Mouse (Mus musculus): ENCODE measurements around the gene Neu3. TPM values are rescaled to one million over a fixed set of nuclear protein-coding genes. Genes with fewer than 3 reads are reported as not detected.

Neu3 gene
- polyA plus RNA-seq, 1 experiment from 2014 or later, result 2.5 TPM

DNA sequence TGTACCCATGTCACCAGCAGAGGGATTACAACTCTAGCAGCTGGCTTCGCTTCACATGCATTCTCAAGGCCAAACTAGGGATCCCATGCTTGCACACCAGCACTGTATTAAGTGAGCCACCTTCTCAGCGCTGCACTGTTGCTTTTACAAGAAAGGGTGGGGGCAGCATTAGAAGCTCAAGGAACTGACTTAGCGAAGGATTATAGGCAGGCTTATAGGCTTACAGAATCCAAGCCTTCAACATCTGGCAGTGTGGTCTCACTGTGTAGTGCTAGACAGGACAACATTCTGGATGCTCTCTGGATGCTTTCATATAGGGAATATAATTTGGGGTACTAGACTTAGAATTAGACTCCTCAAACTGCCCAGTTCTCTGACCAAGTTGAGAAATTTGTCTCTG lies 10.0 kb upstream of the Neu3 start:
- no peak overlapping the region for H3K4me2 ChIP-seq (ENCODE audit: low read length)
- no peak overlapping the region for H3K4me3 ChIP-seq (replicated peaks; ENCODE audit: low read depth, low read length)
- H3K36me3 ChIP-seq (ENCODE audit: insufficient read depth, low read length), result peaks cover 48% of the 10 kb centered on the region
- H3K9me3 ChIP-seq (replicated peaks; ENCODE audit: low read length), result no peaks in the 10 kb centered on the region
- 94% methylated on average over 3 of the region's 3 CpGs for WGBS
- DNase-seq (ENCODE audit: low spot score), result no peak
- ATAC-seq (replicated peaks; ENCODE audit: low FRiP score, low read depth), result no peak
- no peaks in the 10 kb centered on the region for H3K4me1 ChIP-seq (replicated peaks; ENCODE audit: insufficient read depth, low read length)
- TF ChIP-seq CTCF (IDR thresholded peaks at IDR 0.05; ENCODE audit: low read depth), result no peak
- H3K9ac ChIP-seq (ENCODE audit: low read depth, low read length), result no peak overlapping the region
- no peak overlapping the region for H3K27ac ChIP-seq
- no peaks in the 10 kb centered on the region for H3K27me3 ChIP-seq (ENCODE audit: insufficient read depth, low read length)

DNA sequence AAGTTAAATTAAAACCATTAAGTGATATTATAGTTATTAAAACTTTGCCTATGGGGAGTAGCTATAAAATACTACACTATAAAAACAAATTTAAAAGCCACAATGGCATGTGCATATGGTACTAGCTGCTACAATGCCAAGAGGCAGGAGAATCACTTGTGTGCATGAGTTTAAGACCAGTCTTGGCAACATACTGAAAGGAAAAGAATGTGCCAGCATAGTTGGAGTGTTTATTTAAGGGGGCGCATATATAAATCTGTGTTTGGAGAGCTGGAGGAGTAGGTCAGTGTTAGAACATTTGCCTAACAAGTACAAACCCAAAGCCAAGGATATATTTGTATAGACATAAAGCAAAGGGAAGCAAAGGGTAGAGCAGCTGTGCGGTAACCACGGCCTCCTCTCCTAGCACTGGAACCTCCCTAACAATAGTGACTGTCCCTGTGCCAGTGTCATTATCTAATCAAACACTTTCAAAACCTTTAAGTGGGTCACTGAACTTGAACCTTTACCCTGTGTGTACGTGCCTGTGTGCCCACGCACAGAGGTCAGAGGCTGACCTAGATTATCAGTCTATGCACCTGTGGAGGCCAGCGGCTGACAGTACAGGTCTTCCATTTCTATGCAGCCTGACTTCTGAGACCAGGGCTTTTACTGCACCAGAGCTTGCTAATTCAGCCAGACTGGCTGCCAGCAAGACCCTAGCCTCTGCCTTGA lies 9.3 kb upstream of the Neu3 start:
- Histone ChIP-seq H3K9ac (ENCODE audit: low read depth, low read length) (no peak overlapping the region), H3K4me3 (replicated peaks; ENCODE audit: low read depth, low read length) (no peak overlapping the region), H3K36me3 (ENCODE audit: insufficient read depth, low read length) (peaks cover 42% of the 10 kb centered on the region), H3K27me3 (ENCODE audit: insufficient read depth, low read length) (no peaks in the 10 kb centered on the region), H3K9me3 (replicated peaks; ENCODE audit: low read length) (no peaks in the 10 kb centered on the region), H3K27ac (no peak overlapping the region), H3K4me2 (ENCODE audit: low read length) (no peak overlapping the region), H3K4me1 (replicated peaks; ENCODE audit: insufficient read depth, low read length) (no peaks in the 10 kb centered on the region)
- no peak for ATAC-seq (replicated peaks; ENCODE audit: low FRiP score, low read depth)
- DNase-seq (ENCODE audit: low spot score), result no peak
- no peak for TF ChIP-seq CTCF (IDR thresholded peaks at IDR 0.05; ENCODE audit: low read depth)
- 71% methylated on average over 6 of the region's 6 CpGs for WGBS

DNA sequence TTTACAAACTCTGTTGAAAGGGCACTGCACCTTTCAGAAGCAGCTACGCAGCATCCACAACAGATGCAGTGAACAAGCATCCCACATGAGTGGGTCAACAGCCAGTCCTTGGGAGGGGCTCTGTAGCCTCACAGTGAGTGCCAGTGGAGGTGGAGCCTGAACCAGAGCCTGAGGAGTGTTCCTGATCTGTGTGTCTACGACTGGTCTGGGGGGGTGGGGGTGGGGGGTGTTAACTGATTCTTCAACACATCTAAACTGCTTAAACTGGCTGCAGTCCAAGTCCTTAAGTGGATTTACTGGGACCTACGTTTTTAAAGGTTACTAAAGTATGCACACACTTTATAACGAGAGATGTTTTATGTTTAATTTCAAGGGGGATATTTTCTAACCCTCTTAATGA lies 8.6 kb upstream of the Neu3 start:
- H3K27me3 ChIP-seq (ENCODE audit: insufficient read depth, low read length), result no peaks in the 10 kb centered on the region
- no peak overlapping the region for H3K4me2 ChIP-seq (ENCODE audit: low read length)
- peaks cover 36% of the 10 kb centered on the region for H3K36me3 ChIP-seq (ENCODE audit: insufficient read depth, low read length)
- TF ChIP-seq CTCF (IDR thresholded peaks at IDR 0.05; ENCODE audit: low read depth), result no peak
- H3K4me3 ChIP-seq (replicated peaks; ENCODE audit: low read depth, low read length), result no peak overlapping the region
- WGBS, result 47% methylated on average over 4 of the region's 4 CpGs
- H3K27ac ChIP-seq, result no peak overlapping the region
- H3K9ac ChIP-seq (ENCODE audit: low read depth, low read length), result no peak overlapping the region
- ATAC-seq (replicated peaks; ENCODE audit: low FRiP score, low read depth) (no peak), DNase-seq (ENCODE audit: low spot score) (no peak)
- H3K9me3 ChIP-seq (replicated peaks; ENCODE audit: low read length), result no peaks in the 10 kb centered on the region
- H3K4me1 ChIP-seq (replicated peaks; ENCODE audit: insufficient read depth, low read length), result no peaks in the 10 kb centered on the region

DNA sequence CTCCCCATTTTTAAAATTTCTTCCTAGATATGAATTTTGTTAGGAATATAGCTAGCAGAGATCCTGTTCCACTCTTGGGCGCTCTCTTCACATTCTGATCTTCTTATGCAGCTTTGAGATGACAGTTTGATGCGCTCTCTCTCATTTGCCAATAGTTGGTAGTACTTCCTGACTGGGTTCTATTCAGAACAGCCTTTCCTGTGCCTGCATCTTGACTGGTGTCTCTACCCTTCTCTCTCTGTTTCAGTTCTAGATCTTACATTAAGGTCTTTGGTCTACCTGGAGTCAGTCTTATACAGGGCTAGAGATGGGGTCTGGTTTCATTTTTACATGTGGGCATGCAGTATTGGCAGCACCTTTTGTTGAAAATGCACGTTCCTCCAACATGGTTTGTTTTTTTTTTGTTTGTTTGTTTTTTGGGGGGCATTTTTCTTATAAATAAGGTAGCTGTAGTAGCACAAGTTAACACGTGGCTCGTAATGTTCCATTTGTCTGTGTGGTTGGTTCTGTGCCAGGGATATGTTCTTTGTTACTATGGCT lies 6.2 kb upstream of the Neu3 start:
- no peak for TF ChIP-seq CTCF (IDR thresholded peaks at IDR 0.05; ENCODE audit: low read depth)
- Histone ChIP-seq H3K9ac (ENCODE audit: low read depth, low read length) (no peak overlapping the region), H3K4me2 (ENCODE audit: low read length) (no peak overlapping the region), H3K4me3 (replicated peaks; ENCODE audit: low read depth, low read length) (no peak overlapping the region), H3K27ac (no peak overlapping the region), H3K36me3 (ENCODE audit: insufficient read depth, low read length) (peaks cover 21% of the 10 kb centered on the region), H3K9me3 (replicated peaks; ENCODE audit: low read length) (no peaks in the 10 kb centered on the region), H3K27me3 (ENCODE audit: insufficient read depth, low read length) (no peaks in the 10 kb centered on the region), H3K4me1 (replicated peaks; ENCODE audit: insufficient read depth, low read length) (no peaks in the 10 kb centered on the region)
- DNase-seq (ENCODE audit: low spot score), result no peak
- no peak for ATAC-seq (replicated peaks; ENCODE audit: low FRiP score, low read depth)
- 86% methylated on average over 5 of the region's 5 CpGs for WGBS

DNA sequence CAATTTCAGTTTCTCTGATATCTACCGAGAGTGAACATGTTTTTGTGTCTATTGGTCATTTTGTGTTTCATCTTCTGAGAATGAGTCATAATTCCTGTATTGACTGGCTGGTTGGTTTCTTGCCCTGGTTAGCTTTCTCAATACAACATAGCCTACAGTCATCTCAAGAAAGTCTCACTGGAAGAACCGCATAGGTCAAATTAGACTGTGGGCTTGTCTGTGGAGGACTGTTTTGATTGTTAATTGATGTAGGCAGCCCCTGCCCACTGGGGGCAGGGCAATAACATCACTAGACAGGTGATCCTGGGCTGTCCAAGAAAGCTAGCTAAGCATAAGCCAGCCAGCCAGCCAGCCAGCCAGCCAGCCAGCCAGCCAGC lies 5.6 kb upstream of the Neu3 start:
- Histone ChIP-seq H3K27ac (no peak overlapping the region), H3K4me3 (replicated peaks; ENCODE audit: low read depth, low read length) (no peak overlapping the region), H3K4me1 (replicated peaks; ENCODE audit: insufficient read depth, low read length) (no peaks in the 10 kb centered on the region), H3K27me3 (ENCODE audit: insufficient read depth, low read length) (no peaks in the 10 kb centered on the region), H3K9me3 (replicated peaks; ENCODE audit: low read length) (no peaks in the 10 kb centered on the region), H3K4me2 (ENCODE audit: low read length) (no peak overlapping the region), H3K36me3 (ENCODE audit: insufficient read depth, low read length) (peaks cover 17% of the 10 kb centered on the region), H3K9ac (ENCODE audit: low read depth, low read length) (no peak overlapping the region)
- no peak for TF ChIP-seq CTCF (IDR thresholded peaks at IDR 0.05; ENCODE audit: low read depth)
- DNase-seq (ENCODE audit: low spot score) (no peak), ATAC-seq (replicated peaks; ENCODE audit: low FRiP score, low read depth) (no peak)
- 86% methylated on average over 2 of the region's 2 CpGs for WGBS

DNA sequence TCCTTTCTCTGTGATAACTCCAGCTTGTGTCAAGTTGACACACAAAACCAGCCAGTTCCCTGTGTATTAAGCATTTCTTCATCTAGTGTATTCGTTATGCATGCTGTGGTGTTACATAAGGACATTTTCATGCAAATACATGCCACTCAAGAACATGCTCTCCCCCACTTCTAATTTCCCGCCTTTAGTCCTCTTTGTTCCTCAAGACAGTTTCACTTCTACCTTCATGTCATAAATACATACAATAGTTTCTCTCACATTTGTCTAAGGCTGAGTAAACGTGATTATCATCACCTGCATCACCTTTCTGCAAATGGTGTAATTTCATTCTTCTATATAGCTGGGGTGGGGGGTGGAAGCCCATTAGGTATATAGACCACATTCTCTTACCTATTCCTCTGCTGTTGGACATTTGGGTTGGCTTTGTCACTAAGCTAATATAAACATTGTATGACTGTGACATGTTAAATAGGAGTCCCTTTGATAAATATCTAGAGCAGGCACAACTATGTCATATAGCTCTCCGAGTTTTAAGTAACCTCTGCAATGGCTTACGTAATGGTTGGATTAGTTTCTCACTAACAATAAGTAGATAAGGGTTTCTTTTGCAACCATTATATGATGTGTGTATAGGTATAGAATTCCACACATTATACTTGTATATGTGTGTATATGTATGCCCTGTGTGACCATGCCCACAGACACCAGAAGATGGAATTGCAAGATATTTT lies 5.1 kb upstream of the Neu3 start:
- Histone ChIP-seq H3K9me3 (replicated peaks; ENCODE audit: low read length) (no peaks in the 10 kb centered on the region), H3K9ac (ENCODE audit: low read depth, low read length) (no peak overlapping the region), H3K27me3 (ENCODE audit: insufficient read depth, low read length) (no peaks in the 10 kb centered on the region), H3K4me2 (ENCODE audit: low read length) (no peak overlapping the region), H3K36me3 (ENCODE audit: insufficient read depth, low read length) (peaks cover 13% of the 10 kb centered on the region), H3K4me3 (replicated peaks; ENCODE audit: low read depth, low read length) (no peak overlapping the region), H3K27ac (no peak overlapping the region), H3K4me1 (replicated peaks; ENCODE audit: insufficient read depth, low read length) (no peaks in the 10 kb centered on the region)
- no peak for DNase-seq (ENCODE audit: low spot score)
- ATAC-seq (replicated peaks; ENCODE audit: low FRiP score, low read depth), result no peak
- no peak for TF ChIP-seq CTCF (IDR thresholded peaks at IDR 0.05; ENCODE audit: low read depth)
- WGBS, result 78% methylated on average over 5 of the region's 5 CpGs

Measured in kidney, postnatal 0 days (tissue).